Mouse (Mus musculus) adrenal gland, postnatal 10 days (tissue): ENCODE measurements around the gene Apoc4. TPM values are rescaled to one million over a fixed set of nuclear protein-coding genes. Genes with fewer than 3 reads are reported as not detected.

Experiments
- DNase-seq: peaks from one replicate; pipeline ENCODE4 v3.0.0; 2021; ENCODE audit warnings: mixed read lengths
- total RNA-seq, 2 experiments: library from RNA; stranded (reverse); gene quantifications; 2 replicates each; pipeline ENCODE4 v1.2.3; 2021

The Apoc4 gene
- total RNA-seq, 2 experiments from 2014 or later, result 211 to 416 TPM

- no peak for DNase-seq
Measured at GRCm38 (mm10) chr7:19677872-19678271, 3.4 kb downstream of the Apoc4 start, which contains the start of gene Apoc2. Gene Apoc2, minus strand, starts transcription at chr7:19677941.

GRCm38 (mm10) chr7:19676662-19677061 is 4.6 kb downstream of the Apoc4 start:
- DNase-seq, result no peak

- no peak for DNase-seq
Measured at GRCm38 (mm10) chr7:19675824-19676223, 5.5 kb downstream of the Apoc4 start.

GRCm38 (mm10) chr7:19673083-19673699 is 8.1 kb downstream of the Apoc4 start:
- no peak for DNase-seq

- no peak for DNase-seq
Measured at GRCm38 (mm10) chr7:19671511-19671910, 9.8 kb downstream of the Apoc4 start.

GRCm38 (mm10) chr7:19668947-19669721 is 12.1 kb downstream of the Apoc4 start:
- DNase-seq, result peak; percentile 95

- no peak for DNase-seq
Measured at GRCm38 (mm10) chr7:19667434-19667833, 13.8 kb downstream of the Apoc4 start.

- no peak for DNase-seq
Measured at GRCm38 (mm10) chr7:19666750-19667149, 14.5 kb downstream of the Apoc4 start.

GRCm38 (mm10) chr7:19664955-19665841 is 16.1 kb downstream of the Apoc4 start, which contains the start of gene Clptm1:
Gene Clptm1, minus strand, starts transcription at chr7:19665033.
- peak; percentile 98 for DNase-seq

GRCm38 (mm10) chr7:19664455-19664954 is 16.8 kb downstream of the Apoc4 start:
- no peak for DNase-seq

- no peak for DNase-seq
Measured at GRCm38 (mm10) chr7:19663940-19664339, 17.3 kb downstream of the Apoc4 start.

- no peak for DNase-seq
Measured at GRCm38 (mm10) chr7:19652614-19653013, 28.7 kb downstream of the Apoc4 start.

- DNase-seq, result no peak
Measured at GRCm38 (mm10) chr7:19651063-19651786, 30.1 kb downstream of the Apoc4 start.

GRCm38 (mm10) chr7:19641223-19641622 is 40.1 kb downstream of the Apoc4 start:
- no peak for DNase-seq

- DNase-seq, result no peak
Measured at GRCm38 (mm10) chr7:19635074-19635827, 46.0 kb downstream of the Apoc4 start.

GRCm38 (mm10) chr7:19634591-19634990 is 46.7 kb downstream of the Apoc4 start:
- DNase-seq, result peak; percentile 83

- no peak for DNase-seq
Measured at GRCm38 (mm10) chr7:19633855-19634254, 47.4 kb downstream of the Apoc4 start.

- no peak for DNase-seq
Measured at GRCm38 (mm10) chr7:19633197-19633596, 48.1 kb downstream of the Apoc4 start.

GRCm38 (mm10) chr7:19632720-19633119 is 48.6 kb downstream of the Apoc4 start:
- DNase-seq, result no peak

- DNase-seq, result no peak
Measured at GRCm38 (mm10) chr7:19632275-19632674, 49.0 kb downstream of the Apoc4 start.

- peak; percentile 96 for DNase-seq
Measured at GRCm38 (mm10) chr7:19629361-19629734, 51.9 kb downstream of the Apoc4 start, which contains the start of gene Relb. Gene Relb, minus strand, starts transcription at chr7:19629438.
